Mouse (Mus musculus): Measurements from ENCODE around the gene Ablim1.

DNA sequence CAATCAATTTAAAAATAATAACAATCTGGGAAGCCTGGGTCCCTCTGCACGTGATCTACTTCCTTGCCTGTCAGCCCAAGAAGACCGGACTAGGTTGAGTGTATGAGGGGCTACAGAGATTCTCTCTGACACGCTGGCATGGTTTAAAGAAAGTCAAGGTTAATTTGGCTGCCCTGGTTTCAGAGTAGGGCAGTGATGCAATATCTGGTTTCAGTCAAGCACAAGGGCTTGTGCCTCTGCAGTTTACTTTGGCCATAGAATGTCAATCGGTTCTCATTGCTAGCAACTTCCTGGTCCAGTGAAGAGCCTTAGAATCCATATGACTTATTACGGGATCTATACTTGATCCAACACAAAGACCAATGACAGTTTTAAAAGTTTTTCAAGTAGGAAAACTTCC is 140.2 kb downstream of the Ablim1 start:
- TF ChIP-seq CTCF (IDR thresholded peaks at IDR 0.05; ENCODE audit: insufficient read depth, low read depth, low read length) (no peak), POLR2A (IDR thresholded peaks at IDR 0.05; ENCODE audit: insufficient read depth, low read depth, low read length) (no peak)
